Mouse (Mus musculus) olfactory bulb, adult 2 months (tissue): ENCODE results near the gene Cks2.

Experiments used
- CTCF ChIP-seq: fragments of 200-500 bp; IDR thresholded peaks from 2 replicates; pipeline ENCODE4 v1.5.1; 2012; ENCODE audit warnings: low read depth, mild to moderate bottlenecking, low read length, moderate library complexity; ENCODE audit not compliant: insufficient read depth
- POLR2A ChIP-seq: fragments of 200-500 bp; IDR thresholded peaks from 2 replicates; pipeline ENCODE4 v1.6.1; 2012; ENCODE audit warnings: mild to moderate bottlenecking, low read depth, low read length, moderate library complexity; ENCODE audit not compliant: insufficient read depth

DNA sequence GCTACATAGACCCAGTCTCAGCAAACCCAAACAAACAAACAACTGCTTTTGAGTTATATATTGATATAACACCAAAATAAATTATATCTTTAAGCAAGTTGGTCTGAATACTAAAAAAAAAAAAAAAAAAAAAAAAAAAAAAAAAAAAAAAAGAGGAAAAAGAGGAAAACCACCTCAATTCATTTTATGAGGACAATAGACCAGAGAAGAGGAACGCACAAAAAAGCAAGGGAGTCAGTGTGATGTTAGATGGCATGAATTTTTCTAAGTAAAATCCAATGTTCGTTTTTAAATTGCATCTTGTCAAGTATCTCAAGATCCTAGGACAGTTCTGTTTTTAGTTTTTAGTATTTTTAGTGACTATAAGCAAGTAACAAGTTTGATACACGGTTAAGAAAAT, 3.6 kb upstream of the Cks2 start:
- TF ChIP-seq CTCF, result no peak
- TF ChIP-seq POLR2A, result no peak
